Mouse (Mus musculus): ENCODE results near the gene Olfr557. TPM values are rescaled to one million over a fixed set of nuclear protein-coding genes. Genes with fewer than 3 reads are reported as not detected.

Gene Olfr557
- not detected for total RNA-seq (2021)
- long read RNA-seq, experiment 1: 0 reads
- long read RNA-seq, experiment 2: 0 reads

DNA sequence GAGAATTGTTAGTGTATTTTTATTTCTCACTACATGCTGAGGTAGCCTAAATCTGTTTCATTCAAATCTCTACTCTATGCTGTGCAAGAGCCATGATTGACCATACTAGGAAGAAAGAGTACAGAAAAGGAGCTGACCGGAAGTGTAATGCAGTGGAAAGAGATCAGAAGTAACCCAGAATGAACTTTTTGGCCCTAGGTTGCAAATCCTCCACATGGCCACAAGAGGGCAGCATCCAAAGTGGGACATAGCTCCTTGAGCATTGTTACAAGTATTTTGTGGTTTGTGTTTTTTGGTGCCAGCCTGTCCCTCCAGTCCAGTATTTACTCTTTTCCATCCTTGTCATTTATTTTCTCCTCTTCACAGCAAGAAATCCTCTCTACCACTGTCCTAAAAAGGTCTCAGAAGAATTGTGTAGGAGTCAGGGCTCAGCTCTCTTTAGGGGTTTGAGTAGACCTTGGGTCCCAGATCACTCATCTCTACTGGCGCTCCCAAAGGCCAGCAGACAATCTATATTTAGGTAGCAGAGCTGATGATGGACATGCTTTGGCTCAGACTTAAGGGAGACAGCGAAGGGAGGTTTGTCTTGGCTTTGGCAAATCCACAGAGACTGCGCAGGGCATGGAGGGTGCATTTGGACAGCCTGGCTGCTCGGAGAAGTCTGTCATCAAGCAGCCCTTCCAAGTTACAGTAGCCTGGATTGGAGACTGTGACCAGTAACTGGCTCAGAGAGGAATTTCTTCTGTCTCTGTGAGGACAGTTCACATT, at the start of gene Olfr557:
Olfr557 (plus strand) TSS at position 553 of the 768 bp plus-strand sequence.
- DNase-seq (ENCODE audit: low spot score): peak; percentile 9

DNA sequence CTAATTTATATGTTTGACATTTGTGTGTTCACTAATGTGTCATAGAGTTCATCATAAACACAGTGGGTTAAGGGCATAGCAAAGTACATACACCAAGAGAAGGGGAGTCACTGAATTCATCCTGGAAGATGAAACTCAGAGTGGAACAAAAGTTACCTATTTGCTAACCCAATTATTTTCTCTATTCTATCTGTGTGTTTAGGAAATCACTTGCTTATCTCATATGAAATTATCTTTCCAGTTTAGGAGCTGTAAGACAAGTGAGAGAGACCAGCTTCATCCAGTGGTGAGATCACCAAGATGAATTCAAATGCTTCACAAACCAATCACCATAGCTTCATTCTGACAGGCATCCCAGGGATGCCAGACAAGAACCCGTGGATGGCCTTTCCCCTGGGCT, 37.2 kb upstream of the Olfr557 start, which contains the start of gene Olfr555:
Olfr555 (plus strand) TSS at position 301 of the 400 bp plus-strand sequence.
- no peak for DNase-seq (ENCODE audit: low spot score)

DNA sequence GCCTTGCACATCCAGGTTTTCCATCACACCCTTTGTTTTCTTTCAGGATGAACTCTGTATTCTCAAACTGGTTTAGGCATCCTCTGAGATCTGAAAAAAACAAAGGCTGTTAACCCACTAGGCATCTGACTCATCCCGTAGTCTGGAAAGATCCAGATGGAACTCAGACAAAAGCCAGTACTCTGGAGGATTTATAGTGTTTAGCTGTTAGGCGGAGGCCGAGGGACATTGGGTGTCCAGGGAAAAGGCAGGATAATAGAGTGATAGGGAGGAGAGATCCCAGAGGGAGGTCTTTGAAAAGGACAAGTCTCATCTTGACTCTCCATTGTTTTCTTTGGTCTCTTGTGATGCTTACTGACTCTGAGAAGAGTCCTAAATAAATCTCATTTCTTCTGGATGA, 31.1 kb upstream of the Olfr557 start, which contains the start of gene Olfr556:
Olfr556 (plus strand) TSS at position 301 of the 400 bp plus-strand sequence.
- DNase-seq (ENCODE audit: low spot score): no peak

- DNase-seq (ENCODE audit: low spot score): no peak
These were observed 30.3 kb upstream of the Olfr557 start for GRCm38 (mm10) chr7:102665378-102665777.

GRCm38 (mm10) chr7:102676225-102676624, 19.5 kb upstream of the Olfr557 start:
- DNase-seq (ENCODE audit: low spot score): no peak

- no peak for DNase-seq (ENCODE audit: low spot score)
These were observed 13.8 kb upstream of the Olfr557 start for GRCm38 (mm10) chr7:102681916-102682315.

DNA sequence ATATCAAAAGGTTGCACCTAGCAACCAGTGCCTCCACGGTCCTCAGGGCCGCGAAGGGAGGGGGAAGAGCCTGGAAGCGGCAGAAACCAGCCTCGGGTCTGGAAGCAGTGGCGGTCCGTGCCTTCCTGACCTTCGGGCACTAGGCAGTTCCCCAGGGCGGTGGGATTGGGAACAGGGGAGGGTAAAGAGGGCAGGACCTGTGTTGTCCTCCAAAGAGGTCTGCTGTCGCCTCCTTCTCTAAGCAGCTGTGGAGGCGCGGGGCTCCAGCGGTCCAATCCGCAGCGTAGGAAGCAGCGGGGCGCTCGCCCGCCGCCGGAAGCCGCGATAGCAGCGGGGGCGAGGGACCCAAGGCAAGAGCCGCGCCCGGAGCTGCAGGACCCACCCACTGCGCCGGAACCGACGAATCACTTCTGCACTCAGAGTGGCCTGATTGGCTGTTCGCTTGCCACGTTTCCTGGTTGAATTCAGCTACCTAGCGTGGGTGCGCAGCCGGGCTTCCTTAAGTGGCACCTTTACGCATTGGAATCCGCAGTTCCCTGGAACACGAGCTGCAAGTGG, 8.7 kb upstream of the Olfr557 start, which contains the start of gene Trim68:
Trim68 (minus strand) TSS at position 384 of the 558 bp plus-strand sequence.
- DNase-seq (ENCODE audit: low spot score): peak; percentile 90

GRCm38 (mm10) chr7:102698461-102698860, 2.8 kb downstream of the Olfr557 start:
- DNase-seq (ENCODE audit: low spot score): no peak

GRCm38 (mm10) chr7:102701915-102702314, 6.2 kb downstream of the Olfr557 start, which contains the start of gene Olfr558:
Gene Olfr558, plus strand, starts transcription at chr7:102702215.
- DNase-seq (ENCODE audit: low spot score): no peak

GRCm38 (mm10) chr7:102718970-102719369, 23.3 kb downstream of the Olfr557 start, which contains the start of gene Olfr33:
Gene Olfr33, minus strand, starts transcription at chr7:102719070.
- DNase-seq (ENCODE audit: low spot score): no peak

DNA sequence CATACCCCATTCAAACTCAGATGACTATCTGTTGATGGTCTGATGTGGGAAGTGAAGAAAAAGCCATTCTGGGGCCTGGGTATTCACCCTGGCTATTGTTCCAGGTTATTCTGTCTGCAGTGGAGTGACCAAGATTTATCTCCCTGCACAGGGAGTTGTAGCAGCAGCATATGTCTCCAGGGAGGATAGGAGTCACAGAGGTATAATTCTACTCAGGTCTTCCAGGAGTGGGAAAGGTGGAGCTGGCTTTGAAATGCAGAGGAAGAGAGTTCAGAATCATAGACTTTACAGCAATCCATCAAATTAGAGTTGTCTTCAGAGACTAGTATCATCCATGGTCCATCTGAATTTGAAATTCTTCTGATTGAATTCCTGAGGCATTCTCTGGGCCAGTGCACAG, 31.7 kb downstream of the Olfr557 start, which contains the start of gene Olfr559:
Olfr559 (minus strand) TSS at position 101 of the 400 bp plus-strand sequence.
- no peak for DNase-seq (ENCODE audit: low spot score)

GRCm38 (mm10) chr7:102733793-102734192, 38.1 kb downstream of the Olfr557 start:
- DNase-seq (ENCODE audit: low spot score): no peak

- DNase-seq (ENCODE audit: low spot score): no peak
These were observed 42.0 kb downstream of the Olfr557 start for GRCm38 (mm10) chr7:102737705-102738104.

Other genes with a start within 250 kb of the Olfr557 start
- not detected for gene Olfr543, start 214.2 kb upstream of the Olfr557 start, total RNA-seq (2021)
- not detected for gene Olfr544, start 207.6 kb upstream of the Olfr557 start, total RNA-seq (2021)
- gene Olfr545, start 196.3 kb upstream of the Olfr557 start, total RNA-seq (2021): not detected
- gene Olfr547, start 161.2 kb upstream of the Olfr557 start, total RNA-seq (2021): not detected
- not detected for gene Olfr548-ps1, start 155.0 kb upstream of the Olfr557 start, total RNA-seq (2021)
- gene Olfr549, start 146.0 kb upstream of the Olfr557 start, total RNA-seq (2021): not detected
- 1 to 10 TPM; 1.7 to 3.2 TPM for gene Trim21, start 130.4 kb upstream of the Olfr557 start, total RNA-seq (2021)
- gene Olfr550, start 124.5 kb upstream of the Olfr557 start, total RNA-seq (2021): under 1 TPM in 1 of 2 experiments, not detected in 1; 0.16 TPM
- gene Olfr551, start 104.0 kb upstream of the Olfr557 start, total RNA-seq (2021): not detected
- under 1 TPM; 0.09 to 0.17 TPM for gene Olfr552, start 98.1 kb upstream of the Olfr557 start, total RNA-seq (2021)
- not detected for gene Olfr553, start 77.7 kb upstream of the Olfr557 start, total RNA-seq (2021)
- not detected for gene Olfr554, start 57.5 kb upstream of the Olfr557 start, total RNA-seq (2021)
- not detected for gene Olfr555, start 37.1 kb upstream of the Olfr557 start, total RNA-seq (2021)
- not detected for gene Olfr556, start 31.0 kb upstream of the Olfr557 start, total RNA-seq (2021)
- 1 to 10 TPM; 3.8 to 4.5 TPM for gene Trim68, start 8.6 kb upstream of the Olfr557 start, total RNA-seq (2021)
- gene Olfr558, start 6.3 kb downstream of the Olfr557 start, total RNA-seq (2021): 1 to 10 TPM in 1 of 2 experiments, under 1 TPM in 1; 0.91 to 1.3 TPM
- not detected for gene Olfr33, start 23.2 kb downstream of the Olfr557 start, total RNA-seq (2021)
- not detected for gene Olfr559, start 31.6 kb downstream of the Olfr557 start, total RNA-seq (2021)
- gene Olfr560, start 63.5 kb downstream of the Olfr557 start, total RNA-seq (2021): not detected
- gene Olfr78, start 63.6 kb downstream of the Olfr557 start, total RNA-seq (2021): under 1 TPM; 0.21 to 0.40 TPM
- gene Olfr561, start 75.3 kb downstream of the Olfr557 start, total RNA-seq (2021): not detected
- not detected for gene Olfr564, start 107.6 kb downstream of the Olfr557 start, total RNA-seq (2021)
- not detected for gene Olfr566, start 162.9 kb downstream of the Olfr557 start, total RNA-seq (2021)
- not detected for gene Olfr568, start 181.2 kb downstream of the Olfr557 start, total RNA-seq (2021)
- gene Olfr569, start 195.0 kb downstream of the Olfr557 start, total RNA-seq (2021): not detected
- gene Olfr570, start 198.7 kb downstream of the Olfr557 start, total RNA-seq (2021): not detected
- not detected for gene Olfr571, start 221.6 kb downstream of the Olfr557 start, total RNA-seq (2021)
- not detected for gene Olfr572, start 228.5 kb downstream of the Olfr557 start, total RNA-seq (2021)
- not detected for gene Olfr573-ps1, start 246.7 kb downstream of the Olfr557 start, total RNA-seq (2021)